Mouse (Mus musculus) heart, embryonic 14.5 days (tissue): ENCODE results near the gene Zfp799. TPM values are rescaled to one million over a fixed set of nuclear protein-coding genes. Genes with fewer than 3 reads are reported as not detected.
"Not testable (repeated sequence)": the region's sequence is repeated elsewhere in the genome, so short reads cannot be mapped to it uniquely, and the experiment has no call there.

ENCODE experiments used
- ATAC-seq: fragments of 200-750 bp; cut with Nextera tagmentation; 2 replicates; pipeline ENCODE4 v1.8.0; 2017; ENCODE audit warnings: low read depth, moderate TSS enrichment; ENCODE audit not compliant: insufficient number of reproducible peaks, insufficient read depth, low FRiP score
- H3K27ac ChIP-seq, 2 experiments: fragments of 200-500 bp in 1 of 2; fragments of 300-500 bp in 1 of 2; sonication (generic) in 1 of 2; replicated peaks in 1 of 2; 2 replicates each; pipeline ENCODE4 v1.5.1; 2012 to 2014; ENCODE audit warnings: low read depth in 2 of 2, low read length in 2 of 2, control low read depth in 1 of 2, mild to moderate bottlenecking in 1 of 2, mixed read lengths in 1 of 2; ENCODE audit not compliant: control insufficient read depth in 1 of 2, insufficient read depth in 1 of 2
- H3K27me3 ChIP-seq: fragments of 300-500 bp; sonication (generic); 2 replicates; pipeline ENCODE4 v1.6.1; 2014; ENCODE audit warnings: mild to moderate bottlenecking, low read length, control low read depth; ENCODE audit not compliant: control insufficient read depth, insufficient read depth
- H3K36me3 ChIP-seq: fragments of 300-500 bp; sonication (generic); 2 replicates; pipeline ENCODE4 v1.6.1; 2014; ENCODE audit warnings: mild to moderate bottlenecking, control low read depth, low read length, mixed read lengths; ENCODE audit not compliant: control insufficient read depth, insufficient read depth
- H3K4me1 ChIP-seq, 2 experiments: fragments of 200-500 bp in 1 of 2; fragments of 300-500 bp in 1 of 2; sonication (generic) in 1 of 2; 2 replicates each; pipeline ENCODE4 v1.6.1; 2012 to 2014; ENCODE audit warnings: low read length in 2 of 2, control low read depth in 1 of 2, mixed read lengths in 1 of 2; ENCODE audit not compliant: control insufficient read depth in 2 of 2, insufficient read depth in 2 of 2
- H3K4me2 ChIP-seq: fragments of 300-500 bp; sonication (generic); 2 replicates; pipeline ENCODE4 v1.6.1; 2014; ENCODE audit warnings: mild to moderate bottlenecking, low read length
- H3K4me3 ChIP-seq, 2 experiments: fragments of 200-500 bp in 1 of 2; fragments of 300-500 bp in 1 of 2; sonication (generic) in 1 of 2; 2 replicates each; pipeline ENCODE4 v1.5.1; 2012 to 2014; ENCODE audit warnings: low read length in 2 of 2, mild to moderate bottlenecking in 2 of 2, control low read depth in 1 of 2, low read depth in 1 of 2, moderate library complexity in 1 of 2; ENCODE audit not compliant: control insufficient read depth in 1 of 2, insufficient read depth in 1 of 2
- H3K9ac ChIP-seq: fragments of 300-500 bp; sonication (generic); 2 replicates; pipeline ENCODE4 v1.6.1; 2014; ENCODE audit warnings: mild to moderate bottlenecking, low read length
- H3K9me3 ChIP-seq: fragments of 300-500 bp; sonication (generic); 2 replicates; pipeline ENCODE4 v1.6.1; 2016; ENCODE audit warnings: low read length, control low read depth; ENCODE audit not compliant: control insufficient read depth
- WGBS: fragments of 180-500 bp; shearing (Covaris S2); extraction: QIAGEN DNeasy Blood & Tissue Kit; methylation state at CpG from one replicate; pipeline ENCODE4 v1.1.7; 2014; 5-methylcytosine and 5-hydroxymethylcytosine counted together
- polyA plus RNA-seq: library from polyadenylated mRNA; unstranded; fragments of >200 nt; fragmentation: Nextera tagmentation; extraction: Ambion mirVana; gene quantifications from 2 replicates; pipeline ENCODE4 v1.2.1, GENCODE M21; 2014

The Zfp799 gene
- polyA plus RNA-seq = 9.1 and 13.0 TPM in 2 replicates

GRCm38 (mm10) chr17:32829540-32830417 is at the start of gene Zfp799:
Gene Zfp799, minus strand, starts transcription at chr17:32830261.
- H3K4me1 ChIP-seq = peaks cover 4 to 8% of the 10 kb centered on the region in 2 experiments; a peak in 3 of 4 replicates
- WGBS = 2% methylated on average over 35 of the region's 35 CpGs
- peak within 1 kb of the TSS; percentile 58 to 75 for H3K27ac ChIP-seq
- peak within 1 kb of the TSS; percentile 79 to 89 for H3K4me3 ChIP-seq
- peaks cover 18% of the 10 kb centered on the region for H3K36me3 ChIP-seq
- no peaks in the 10 kb centered on the region for H3K27me3 ChIP-seq
- peak within 1 kb of the TSS; percentile 83 for H3K4me2 ChIP-seq
- no peaks in the 10 kb centered on the region for H3K9me3 ChIP-seq
- H3K9ac ChIP-seq = peak within 1 kb of the TSS; percentile 95
- peak; percentile 94 for ATAC-seq

- ATAC-seq = no peak
- H3K4me3 ChIP-seq = no peak overlapping the region
- H3K9ac ChIP-seq = no peak overlapping the region
- WGBS = 90% methylated on average over 11 of the region's 11 CpGs
- H3K27ac ChIP-seq = no peak overlapping the region
- no peaks in the 10 kb centered on the region; a peak in 1 of 4 replicates for H3K4me1 ChIP-seq
- H3K9me3 ChIP-seq = no peaks in the 10 kb centered on the region
- no peak overlapping the region for H3K4me2 ChIP-seq
- H3K27me3 ChIP-seq = no peaks in the 10 kb centered on the region
- peaks cover 44% of the 10 kb centered on the region for H3K36me3 ChIP-seq
Measured at GRCm38 (mm10) chr17:32878773-32879172, 48.7 kb upstream of the Zfp799 start.

GRCm38 (mm10) chr17:32877471-32878171 is 47.6 kb upstream of the Zfp799 start:
- Histone ChIP-seq H3K27ac (no peak overlapping the region), H3K4me3 (no peak overlapping the region), H3K4me1 (no peaks in the 10 kb centered on the region; a peak in 1 of 4 replicates), H3K4me2 (peak overlapping the region; percentile 39), H3K36me3 (peaks cover 32% of the 10 kb centered on the region), H3K9ac (peak overlapping the region; percentile 39; the same call in 1 of the 2 replicates), H3K9me3 (no peaks in the 10 kb centered on the region), H3K27me3 (no peaks in the 10 kb centered on the region)
- no peak for ATAC-seq
- WGBS = 4% methylated on average over 22 of the region's 22 CpGs

GRCm38 (mm10) chr17:32872696-32873095 is 42.6 kb upstream of the Zfp799 start:
- no peak for ATAC-seq
- no peak overlapping the region for H3K4me3 ChIP-seq
- H3K36me3 ChIP-seq = no peaks in the 10 kb centered on the region
- H3K9ac ChIP-seq = no peak overlapping the region
- no peaks in the 10 kb centered on the region for H3K27me3 ChIP-seq
- no peak overlapping the region for H3K27ac ChIP-seq
- H3K9me3 ChIP-seq = no peaks in the 10 kb centered on the region
- H3K4me2 ChIP-seq = no peak overlapping the region
- no peaks in the 10 kb centered on the region; a peak in 1 of 4 replicates for H3K4me1 ChIP-seq
- 63% methylated on average over 5 of the region's 5 CpGs for WGBS

- Histone ChIP-seq H3K4me2 (no peak overlapping the region), H3K4me3 (no peak overlapping the region), H3K9ac (no peak overlapping the region), H3K36me3 (no peaks in the 10 kb centered on the region), H3K27ac (no peak overlapping the region), H3K27me3 (no peaks in the 10 kb centered on the region), H3K4me1 (no peaks in the 10 kb centered on the region), H3K9me3 (no peaks in the 10 kb centered on the region)
- WGBS = 78% methylated on average over 4 of the region's 4 CpGs
- no peak for ATAC-seq
Measured at GRCm38 (mm10) chr17:32872091-32872490, 42.0 kb upstream of the Zfp799 start.

GRCm38 (mm10) chr17:32871483-32871882 is 41.4 kb upstream of the Zfp799 start:
- H3K4me1 ChIP-seq = no peaks in the 10 kb centered on the region
- H3K9ac ChIP-seq = no peak overlapping the region
- ATAC-seq = no peak
- 94% methylated on average over 1 of the region's 1 CpGs for WGBS
- no peak overlapping the region for H3K4me2 ChIP-seq
- no peaks in the 10 kb centered on the region for H3K27me3 ChIP-seq
- H3K36me3 ChIP-seq = no peaks in the 10 kb centered on the region
- H3K4me3 ChIP-seq = no peak overlapping the region
- H3K27ac ChIP-seq = no peak overlapping the region
- no peaks in the 10 kb centered on the region for H3K9me3 ChIP-seq

- not testable (repeated sequence) for H3K4me1 ChIP-seq, H3K4me3 ChIP-seq, ATAC-seq, H3K9me3 ChIP-seq, H3K9ac ChIP-seq, H3K27ac ChIP-seq, H3K4me2 ChIP-seq, H3K36me3 ChIP-seq, H3K27me3 ChIP-seq
- 47% methylated on average over 3 of the region's 7 CpGs for WGBS
Measured at GRCm38 (mm10) chr17:32867266-32867665, 37.2 kb upstream of the Zfp799 start.
